Mouse (Mus musculus) spleen, adult 2 months (tissue): ENCODE results near the gene Synpr.

ENCODE experiments used
- CTCF ChIP-seq: fragments of 200-500 bp; IDR thresholded peaks from 2 replicates; pipeline ENCODE4 v1.5.1; 2011; ENCODE audit warnings: mild to moderate bottlenecking, inconsistent platforms; ENCODE audit not compliant: insufficient read depth, insufficient read length, insufficient replicate concordance; ENCODE audit errors: extremely low read depth
- POLR2A ChIP-seq: fragments of 200-500 bp; IDR thresholded peaks from 2 replicates; pipeline ENCODE4 v1.6.1; 2011; ENCODE audit warnings: low read depth, low read length, inconsistent platforms

GRCm38 (mm10) chr14:13285341-13286130, 956 bp downstream of the Synpr start:
- TF ChIP-seq CTCF = no peak
- TF ChIP-seq POLR2A = no peak
